Mouse (Mus musculus): ENCODE measurements at regions not wholly inside any gene's neighbourhood (a gene's known extent, or its start where the extent isn't known, plus 50 kb on each side); places are given as distances from the start of the nearest gene placed in this dataset.

DNA sequence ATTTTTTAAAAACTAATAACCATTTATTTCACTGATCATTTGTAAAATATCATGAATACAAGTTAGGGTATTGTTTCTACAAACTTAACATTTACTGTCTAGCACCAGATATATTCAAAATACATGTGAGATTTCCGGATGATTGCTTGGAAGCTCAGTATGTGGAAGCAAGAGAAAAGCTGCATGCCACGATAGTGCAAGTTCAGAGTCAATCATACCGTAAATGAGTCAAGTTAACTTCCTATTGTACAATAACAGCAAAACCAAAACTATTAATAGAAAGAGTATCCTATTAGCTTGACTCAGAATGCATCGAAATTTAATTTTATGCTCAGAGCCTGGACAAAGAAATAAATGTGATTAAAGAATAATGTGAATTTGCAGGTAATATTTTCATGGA lies 1284.6 kb upstream of the Cited2 start:
- DNase-seq (ENCODE audit: extremely low spot score) = no peak

DNA sequence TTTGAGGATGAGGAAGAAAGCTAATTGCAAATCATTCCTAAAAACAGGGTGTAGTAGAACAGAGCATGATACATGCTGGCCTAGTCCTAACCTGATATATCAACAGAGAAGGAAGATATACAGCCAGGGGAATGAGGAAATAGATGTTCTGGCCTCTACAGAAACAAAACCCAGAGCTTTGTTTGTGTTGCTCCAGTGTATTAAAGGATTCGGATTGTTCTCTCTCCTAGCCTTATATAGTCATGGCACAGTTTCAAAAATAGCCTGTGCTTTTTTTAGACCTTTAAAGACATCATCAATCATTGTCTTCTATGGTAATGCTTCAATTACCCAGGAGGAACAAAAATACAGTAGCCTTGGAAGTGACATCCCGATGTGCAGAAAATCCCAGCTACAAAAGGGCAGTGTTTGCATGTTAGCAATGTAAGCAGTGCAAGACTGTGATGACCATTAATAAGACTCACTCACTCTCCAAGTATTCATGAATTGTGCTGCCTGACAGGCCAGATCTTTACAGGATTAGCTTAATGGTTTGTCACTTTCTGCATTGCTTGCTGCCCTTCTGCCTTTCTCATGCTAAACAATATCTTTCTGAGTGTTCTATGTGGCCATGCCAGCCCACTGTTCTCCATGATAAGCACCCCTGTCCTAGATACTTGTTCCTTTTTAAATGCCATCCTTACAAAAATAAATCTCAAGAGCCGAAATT lies 1281.9 kb upstream of the Cited2 start:
- peak; percentile 4 for DNase-seq (ENCODE audit: extremely low spot score)

DNA sequence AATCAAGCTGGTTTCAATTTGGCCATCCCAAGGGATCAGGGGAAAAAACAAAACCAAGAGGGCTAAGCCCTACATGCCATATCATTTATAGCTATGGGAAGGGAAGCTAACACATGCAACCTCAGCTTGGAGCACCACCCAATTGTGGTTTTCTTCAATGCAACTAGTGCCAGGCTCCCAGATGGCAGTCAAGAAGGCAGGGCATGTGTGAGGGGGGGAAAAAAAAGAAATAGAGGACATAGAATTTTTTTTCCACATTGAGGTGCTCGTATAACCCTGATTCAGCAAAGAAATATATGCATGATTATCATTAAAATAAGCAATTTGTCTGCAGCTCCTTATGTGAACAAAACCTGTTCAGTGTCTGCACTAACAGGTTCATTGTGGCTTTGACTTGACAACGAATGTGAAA lies 1281.4 kb upstream of the Cited2 start:
- no peak for DNase-seq (ENCODE audit: extremely low spot score)

DNA sequence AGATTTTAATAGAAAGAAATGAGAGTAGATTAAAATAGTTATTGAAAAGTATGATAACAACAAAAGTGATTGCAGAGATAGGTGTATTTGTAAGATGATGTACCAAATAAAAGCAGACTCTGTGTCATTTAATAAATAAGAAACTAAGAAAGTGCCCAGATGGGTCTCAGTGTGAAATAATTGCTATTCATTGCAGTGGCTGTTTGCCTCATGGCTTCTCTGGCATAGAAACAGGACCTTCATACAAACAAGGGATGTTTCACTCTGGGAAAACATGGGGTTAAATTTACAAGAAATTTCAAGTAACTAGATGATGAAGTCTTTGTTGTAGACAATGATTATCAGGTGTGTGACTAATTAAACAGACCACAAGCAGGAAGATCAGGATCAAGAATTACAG lies 1279.1 kb upstream of the Cited2 start:
- DNase-seq (ENCODE audit: extremely low spot score) = no peak

DNA sequence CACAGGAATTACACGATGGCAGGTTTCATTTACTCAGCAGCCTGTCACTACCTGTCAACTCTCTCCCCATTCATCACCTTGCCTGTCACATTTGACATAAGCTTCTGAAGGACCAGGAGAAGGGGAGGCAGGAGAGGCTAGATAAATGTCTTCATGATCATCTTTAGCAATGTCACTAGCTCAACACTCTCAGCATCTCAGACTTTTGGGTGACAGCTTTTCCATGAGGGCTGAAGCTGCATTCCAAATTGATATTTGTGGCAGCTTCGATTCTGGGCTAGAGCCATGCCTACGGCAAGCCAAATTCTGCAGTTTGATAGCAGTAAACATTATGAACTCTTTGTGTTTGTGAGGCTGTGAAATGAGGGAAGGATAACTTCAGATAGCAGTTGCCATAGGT lies 1255.1 kb upstream of the Cited2 start:
- DNase-seq (ENCODE audit: extremely low spot score) = no peak

DNA sequence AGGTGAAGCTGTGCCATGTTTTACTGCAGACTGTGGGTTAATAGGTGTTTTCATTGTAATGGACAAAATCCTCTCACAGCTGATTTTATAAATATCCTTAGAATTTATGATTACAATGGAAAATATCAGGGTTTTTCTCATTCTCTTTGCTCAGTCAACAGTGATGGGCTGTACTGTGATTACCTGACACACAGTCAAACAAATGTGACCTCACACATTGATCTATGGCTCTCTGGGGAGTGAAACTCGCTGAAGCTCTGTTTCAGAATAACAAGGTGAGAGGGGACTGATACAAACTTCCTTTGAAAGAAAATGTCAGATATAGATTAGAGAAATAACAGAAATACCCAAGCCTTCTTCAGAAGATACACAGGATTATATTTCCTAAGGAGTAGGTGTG lies 1253.3 kb upstream of the Cited2 start:
- DNase-seq (ENCODE audit: extremely low spot score) = no peak

DNA sequence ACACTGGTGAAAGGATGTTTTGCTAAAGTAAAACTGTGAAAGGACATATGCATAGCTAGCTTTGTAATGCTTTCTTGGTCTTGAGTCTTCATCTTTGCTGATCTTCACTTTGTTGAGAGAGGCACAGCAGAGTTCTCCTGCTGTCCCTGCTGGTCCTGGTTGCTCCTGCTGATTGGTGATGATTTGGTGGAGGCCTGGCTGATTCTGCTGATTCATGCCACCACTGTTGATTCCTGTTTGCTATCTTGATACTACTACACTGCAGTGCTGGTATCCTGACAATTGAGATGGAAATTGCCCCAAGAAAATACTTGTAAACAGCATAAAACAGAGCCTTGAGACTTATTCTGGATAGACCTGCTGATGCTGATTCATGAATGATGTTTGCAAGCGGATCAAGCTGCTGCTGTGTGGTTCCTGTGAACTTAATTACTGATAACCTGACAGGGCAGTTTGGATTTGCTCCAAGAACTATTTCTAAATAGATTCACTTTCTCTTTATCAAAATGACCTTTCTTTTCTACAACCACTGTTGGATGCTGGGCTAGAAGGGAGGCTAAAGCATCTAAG lies 1249.0 kb upstream of the Cited2 start:
- DNase-seq (ENCODE audit: extremely low spot score) = no peak

DNA sequence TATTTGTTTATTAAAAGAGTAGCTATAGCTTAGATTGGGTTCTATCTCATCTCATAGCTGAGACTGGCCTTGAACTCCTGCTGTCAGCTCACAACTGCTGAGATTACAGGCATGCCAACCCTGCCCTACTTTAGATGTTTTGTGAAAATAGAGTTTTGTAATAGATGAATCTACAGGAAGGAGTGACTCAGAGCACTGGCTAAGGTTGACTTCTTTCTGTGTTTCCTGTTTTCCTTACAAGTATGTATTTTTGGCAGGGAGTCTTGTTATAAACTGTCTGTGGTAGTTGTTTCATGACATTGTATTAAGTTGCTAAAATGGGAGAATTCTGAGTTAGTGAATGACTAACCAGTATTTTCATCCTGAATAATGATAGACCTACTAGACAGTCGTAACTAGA lies 1224.4 kb upstream of the Cited2 start:
- DNase-seq (ENCODE audit: extremely low spot score) = no peak

DNA sequence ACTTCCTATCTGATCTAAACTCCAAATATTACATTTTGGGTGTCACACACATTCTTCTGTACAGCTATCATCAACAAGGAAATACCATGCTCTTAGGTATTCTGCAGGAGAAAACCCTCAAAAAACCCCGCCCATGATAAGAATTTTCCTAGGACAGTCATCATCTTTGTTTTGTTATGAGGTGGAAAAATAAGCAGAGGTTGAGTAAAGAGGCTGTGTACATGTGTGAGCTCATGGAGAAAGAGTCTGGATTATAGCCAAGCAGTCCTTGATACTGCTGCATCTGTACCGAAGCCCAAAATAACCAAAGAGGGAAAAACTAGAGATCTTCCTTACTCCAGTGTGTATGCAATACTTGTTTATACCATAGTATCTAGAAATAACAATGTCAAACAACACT lies 1215.3 kb upstream of the Cited2 start:
- DNase-seq (ENCODE audit: extremely low spot score) = no peak

DNA sequence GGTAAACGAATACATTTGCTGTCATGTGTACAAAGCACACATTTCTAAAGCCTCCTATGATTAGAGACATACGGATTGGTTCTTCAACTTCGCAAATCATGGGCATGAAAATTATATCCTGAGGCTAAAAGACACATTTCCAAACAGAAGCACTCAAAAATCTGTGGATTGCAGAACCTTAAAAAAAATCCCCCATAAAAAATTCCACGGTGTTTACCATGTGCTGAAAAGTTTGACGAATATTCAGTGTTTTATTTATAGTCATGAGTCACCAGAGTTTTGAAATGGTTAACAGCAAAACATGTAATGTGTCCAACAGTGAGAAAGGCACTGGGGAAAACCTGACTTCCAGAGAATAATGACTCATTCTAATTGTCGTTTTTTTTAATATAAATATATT lies 1214.9 kb upstream of the Cited2 start:
- DNase-seq (ENCODE audit: extremely low spot score) = no peak

DNA sequence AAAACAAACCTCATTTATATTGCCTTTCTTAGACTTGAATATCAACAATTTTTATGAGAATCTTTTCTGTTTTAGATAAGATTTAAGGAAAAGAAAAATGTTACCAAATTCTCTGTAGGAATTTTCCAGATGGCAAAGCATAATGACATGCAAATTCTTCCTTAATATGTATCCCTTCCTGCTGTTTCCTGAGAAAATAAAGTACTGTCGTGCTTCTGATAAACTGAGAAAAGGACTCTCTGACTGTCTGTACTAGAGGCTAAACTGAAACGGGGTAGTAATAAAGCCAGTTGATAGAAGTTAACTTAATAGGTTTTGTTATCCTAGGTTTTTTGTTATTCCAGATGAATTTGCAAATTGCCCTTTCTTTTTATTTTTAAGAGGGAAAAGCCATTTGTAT lies 1208.4 kb upstream of the Cited2 start:
- DNase-seq (ENCODE audit: extremely low spot score) = no peak

DNA sequence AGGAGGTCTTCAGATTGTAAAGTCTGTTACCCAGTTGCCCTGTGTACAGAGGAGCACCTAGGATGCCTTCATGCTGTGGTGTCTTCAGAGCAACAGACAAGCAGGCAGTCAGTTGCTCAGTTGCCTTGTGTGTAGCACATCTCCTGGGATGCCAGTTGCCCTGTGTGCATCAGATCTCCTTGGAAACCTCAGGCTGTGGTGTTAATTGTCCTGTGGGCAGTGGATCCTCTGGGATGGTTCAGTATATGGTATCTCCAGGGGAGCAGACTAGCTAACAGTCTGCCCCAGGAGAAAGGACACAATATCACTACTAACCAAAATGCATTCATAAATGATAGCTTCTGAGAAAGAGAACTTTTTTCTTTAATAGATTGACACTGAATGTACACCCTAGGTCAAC lies 1201.1 kb upstream of the Cited2 start:
- no peak for DNase-seq (ENCODE audit: extremely low spot score)

DNA sequence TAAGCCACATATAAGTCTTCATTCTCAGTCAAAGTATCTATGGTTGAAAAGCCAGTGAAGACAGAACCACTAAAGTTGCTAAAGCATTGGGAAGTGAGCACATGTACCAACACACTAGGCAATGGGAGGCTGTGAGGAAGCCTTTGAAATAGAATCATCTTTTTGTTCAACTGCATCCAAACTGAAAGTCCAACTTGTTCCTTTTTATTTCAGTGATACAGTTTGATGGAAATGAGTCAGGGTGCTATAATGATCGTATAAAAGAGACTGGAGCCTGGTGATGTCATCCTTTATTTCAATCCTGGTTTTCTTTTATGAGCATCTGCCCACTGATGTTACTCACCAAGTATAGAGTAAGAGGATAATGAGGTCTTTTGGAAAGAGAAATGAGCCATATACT lies 1198.9 kb upstream of the Cited2 start:
- no peak for DNase-seq (ENCODE audit: extremely low spot score)

DNA sequence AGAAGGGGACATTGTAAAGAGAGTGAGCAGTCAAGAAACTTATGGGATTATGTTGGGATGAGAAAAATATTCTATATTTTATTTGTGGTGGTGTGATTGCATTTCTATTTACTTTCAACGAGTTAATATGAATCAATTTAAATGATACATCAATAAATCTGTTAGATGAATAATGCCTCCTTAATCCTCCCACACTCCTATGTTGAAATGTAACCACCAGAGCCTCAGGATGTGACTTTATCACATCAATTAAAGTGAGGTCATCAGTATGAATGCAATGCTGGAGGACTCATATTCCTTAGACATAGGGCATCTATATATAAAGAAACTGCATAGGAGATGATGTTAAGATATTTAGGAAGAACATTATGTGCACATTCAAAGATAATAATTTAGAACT lies 1195.3 kb upstream of the Cited2 start:
- DNase-seq (ENCODE audit: extremely low spot score) = no peak

DNA sequence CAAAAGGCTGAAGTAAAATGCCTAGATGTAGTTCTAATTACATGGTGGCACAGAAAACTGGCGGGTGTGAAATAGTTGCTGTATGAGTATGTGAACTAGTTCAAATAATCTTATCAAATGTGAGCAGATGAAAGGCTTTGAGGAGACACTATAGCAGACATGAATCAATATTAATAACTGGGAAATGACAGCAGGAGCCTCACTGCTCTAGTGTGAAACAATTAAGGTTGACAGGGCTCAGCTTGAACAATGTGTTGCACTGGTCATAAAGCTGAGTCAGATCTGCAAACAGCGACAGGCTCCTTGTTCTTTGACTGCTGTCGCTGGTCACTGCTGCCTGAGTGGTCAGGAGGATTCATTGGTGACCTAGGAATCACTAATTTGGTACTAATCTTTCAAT lies 1185.4 kb upstream of the Cited2 start:
- DNase-seq (ENCODE audit: extremely low spot score) = no peak

DNA sequence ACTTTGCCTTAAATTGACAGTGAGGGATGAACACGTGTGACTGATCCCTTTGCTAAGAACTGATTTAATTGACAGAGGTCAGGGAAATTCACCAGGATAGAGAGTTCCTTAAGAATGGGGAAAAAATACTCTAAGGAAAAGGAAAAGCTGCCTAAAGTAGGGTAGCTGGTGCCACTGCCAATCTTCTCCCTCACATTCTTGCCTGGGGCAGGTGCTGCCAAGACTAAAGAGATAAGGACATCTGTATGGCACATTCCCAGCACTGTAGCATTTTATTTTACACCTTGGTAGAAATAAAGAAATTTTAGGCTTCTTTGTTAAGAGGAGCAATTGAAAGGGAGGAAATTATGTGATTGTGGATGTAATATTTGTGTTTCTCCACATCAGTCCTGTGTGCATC lies 1184.6 kb upstream of the Cited2 start:
- DNase-seq (ENCODE audit: extremely low spot score) = no peak

DNA sequence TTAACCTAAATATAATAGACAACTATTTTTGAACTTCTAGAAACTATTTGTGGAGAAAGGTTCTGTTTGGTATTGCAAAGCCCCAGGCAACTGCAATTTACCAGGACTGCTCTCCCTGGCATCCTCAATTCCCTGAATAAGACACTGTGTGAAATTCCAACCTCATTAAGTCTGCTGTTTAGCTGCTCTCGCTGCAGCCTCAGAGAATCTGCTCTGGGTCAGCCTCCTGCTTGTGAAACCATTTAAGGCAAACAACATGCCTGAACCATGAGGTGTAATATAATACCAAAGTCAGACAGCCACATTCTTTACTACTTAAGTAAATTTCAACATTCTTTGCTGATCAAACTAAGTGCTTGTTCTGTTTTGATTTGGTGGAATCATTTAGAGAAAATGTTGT lies 1177.6 kb upstream of the Cited2 start:
- DNase-seq (ENCODE audit: extremely low spot score) = peak; percentile 35

DNA sequence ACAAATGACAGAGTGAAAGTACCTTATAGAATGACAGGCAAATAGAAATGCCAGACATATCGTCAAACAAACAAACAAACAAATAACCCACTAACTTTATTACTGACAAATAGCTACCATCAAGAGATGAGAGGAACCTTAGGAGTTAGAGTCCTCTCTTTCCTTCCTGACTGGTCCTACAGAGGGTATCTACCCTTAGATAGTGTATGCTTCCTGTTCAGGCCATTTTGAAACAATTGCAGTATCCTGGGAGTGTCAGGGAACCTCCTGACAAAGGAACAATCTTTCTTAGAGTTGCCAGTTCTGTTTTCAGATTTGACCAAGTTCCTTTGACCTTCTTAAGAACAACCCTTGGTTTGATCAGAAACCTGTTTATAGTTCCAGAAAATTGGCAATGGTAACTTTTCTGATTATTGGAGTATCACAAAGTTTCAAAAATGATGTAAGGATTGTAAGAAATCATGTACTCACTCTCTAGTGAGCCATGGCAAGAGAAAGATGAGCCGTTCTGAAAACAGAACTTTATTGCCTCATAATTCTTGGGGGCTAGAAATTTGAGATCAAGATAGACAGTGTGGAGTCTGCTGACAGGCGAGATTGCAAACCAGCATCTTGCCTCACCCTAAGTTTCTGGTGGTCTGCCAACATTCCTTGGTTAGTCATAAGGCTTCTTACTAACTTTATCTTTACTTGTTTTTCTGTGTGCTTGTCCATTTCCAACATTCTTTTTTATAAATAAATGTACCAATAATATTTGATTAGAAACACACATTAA lies 1170.0 kb upstream of the Cited2 start:
- DNase-seq (ENCODE audit: extremely low spot score) = no peak

DNA sequence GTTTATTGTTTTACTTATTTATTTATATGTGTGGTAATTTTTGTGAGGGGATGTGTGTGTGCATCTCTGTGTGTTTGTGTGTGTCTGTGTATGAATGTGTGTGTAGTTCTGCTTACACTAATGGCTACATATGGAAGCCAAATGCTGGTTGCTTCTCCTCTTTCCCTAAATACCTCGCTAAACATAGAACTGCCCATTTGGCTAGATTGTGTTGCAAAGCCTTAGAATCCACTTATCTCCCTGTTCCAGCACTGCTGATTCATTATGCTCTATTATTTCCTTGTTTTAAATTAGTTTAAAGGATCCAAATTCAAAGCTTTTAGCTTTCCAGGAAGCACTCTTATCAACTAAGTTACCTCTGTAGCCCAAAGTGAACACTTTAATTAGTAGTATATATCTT lies 1148.5 kb upstream of the Cited2 start:
- no peak for DNase-seq (ENCODE audit: extremely low spot score)

DNA sequence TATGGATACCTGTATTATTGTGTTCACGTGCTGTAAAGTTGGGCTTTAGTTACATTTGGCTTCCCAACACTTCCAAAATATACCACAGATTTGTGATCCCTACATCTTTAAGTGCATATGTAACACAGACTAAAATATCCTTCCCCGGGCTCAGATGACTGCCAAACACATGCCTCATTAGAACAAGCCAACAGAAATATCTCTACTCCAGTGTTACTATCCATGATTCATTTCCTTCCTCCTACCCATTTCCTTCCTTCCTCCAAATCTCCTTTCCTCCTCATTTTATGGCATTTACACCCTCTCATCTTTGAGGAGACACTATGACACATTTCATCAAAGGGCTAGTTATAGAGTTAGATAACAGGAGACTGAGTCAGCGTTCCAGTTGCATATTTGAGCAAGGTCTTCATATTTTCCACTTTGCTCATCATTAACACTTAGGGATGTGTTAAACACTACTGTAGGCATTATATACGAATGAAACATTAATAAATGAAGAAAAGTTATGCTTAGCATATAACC lies 1144.4 kb upstream of the Cited2 start:
- no peak for DNase-seq (ENCODE audit: extremely low spot score)

DNA sequence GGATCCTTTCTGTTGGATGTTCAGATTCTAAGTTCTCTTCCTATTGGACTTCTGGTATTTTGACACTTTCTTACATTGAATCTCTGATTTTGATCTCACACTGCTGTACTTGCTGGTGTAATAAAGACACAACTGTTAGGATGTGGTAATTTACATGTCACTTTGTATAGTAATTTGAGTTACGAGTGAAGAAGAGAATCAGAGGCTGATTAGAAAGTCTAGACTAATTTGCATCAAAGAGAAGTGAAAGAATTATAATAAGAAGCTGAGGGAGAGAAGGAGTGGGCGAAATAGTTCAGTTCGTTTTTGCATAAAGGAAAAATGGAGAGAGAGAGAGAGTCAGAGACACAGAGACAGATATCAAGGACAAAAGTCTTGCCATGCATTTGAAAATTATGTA lies 1142.8 kb upstream of the Cited2 start:
- DNase-seq (ENCODE audit: extremely low spot score) = no peak

DNA sequence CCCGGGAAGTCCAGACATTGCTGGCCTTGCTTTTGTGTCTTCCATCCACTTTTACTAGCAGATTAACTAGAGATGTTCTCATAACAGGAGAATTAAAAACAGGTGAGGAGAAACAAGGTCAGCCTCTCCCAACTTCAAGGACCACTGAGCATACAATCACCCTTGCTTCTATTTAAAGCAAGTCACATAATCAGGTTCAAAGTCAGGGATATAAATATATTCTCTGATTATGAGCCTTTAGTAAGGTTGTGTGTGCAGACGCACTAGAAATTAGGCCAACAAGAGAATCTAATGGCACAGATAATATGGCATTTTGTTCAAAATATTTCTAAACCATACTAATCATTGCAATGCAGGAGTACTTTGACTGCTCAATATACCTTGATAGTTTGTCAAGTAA lies 1134.2 kb upstream of the Cited2 start:
- no peak for DNase-seq (ENCODE audit: extremely low spot score)

DNA sequence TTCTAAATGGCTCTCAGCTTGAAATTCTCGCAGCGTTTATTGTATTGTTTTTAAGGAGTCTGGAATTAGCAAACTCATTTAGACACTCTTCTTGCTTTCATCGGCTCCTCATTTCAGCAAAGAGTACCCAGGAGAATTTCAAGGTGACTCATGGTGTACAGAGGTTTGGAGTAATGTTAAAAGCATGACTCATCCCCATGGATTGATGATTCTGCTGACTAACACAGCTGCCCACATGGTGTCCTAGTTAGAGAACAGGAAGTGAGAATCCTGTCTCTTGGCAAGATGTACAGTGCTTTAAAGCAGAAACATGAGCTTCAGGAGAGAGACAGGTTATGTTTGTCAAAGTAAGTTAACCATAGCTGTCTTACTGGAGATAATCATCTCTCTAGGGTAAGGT lies 1133.6 kb upstream of the Cited2 start:
- no peak for DNase-seq (ENCODE audit: extremely low spot score)
